Mouse (Mus musculus): ENCODE data around the gene Spats2l. TPM values are rescaled to one million over a fixed set of nuclear protein-coding genes. Genes with fewer than 3 reads are reported as not detected.

The Spats2l gene
- total and polyA plus RNA-seq, 3 experiments: 0.09 to 0.77 (median 0.34) TPM

- Histone ChIP-seq H3K79me2 (replicated peaks; ENCODE audit: control insufficient read depth, extremely low read depth, insufficient read depth, poor library complexity, severe bottlenecking) (no peaks in the 10 kb centered on the region), H3K4me1 (ENCODE audit: control insufficient read depth in 1 of 2, insufficient read depth in 2 of 2) (peaks cover 32 to 73% of the 10 kb centered on the region in 2 experiments), H3K36me3 (replicated peaks in 1 of 2; ENCODE audit: control insufficient read depth in 1 of 2, insufficient read depth in 1 of 2, low read length in 1 of 2) (no peaks in the 10 kb centered on the region), H3K4me2 (ENCODE audit: insufficient read depth, low read depth, poor library complexity, severe bottlenecking) (peak overlapping the region; percentile 91; the same call in 1 of the 2 replicates), H3K9me3 (replicated peaks; ENCODE audit: low read length) (no peaks in the 10 kb centered on the region), H3K9ac (ENCODE audit: insufficient read depth, low read depth) (0 out of 2 replicates have a peak overlapping the region, but pooled peaks have one; percentile 1), H3K27ac (ENCODE audit: insufficient read depth, low read depth) (no peak overlapping the region), H3K4me3 (replicated peaks in 1 of 3; ENCODE audit: low read depth in 2 of 3, low read length in 2 of 3, poor library complexity in 1 of 3) (no peak overlapping the region), H3K27me3 (replicated peaks) (no peaks in the 10 kb centered on the region)
- in situ Hi-C loops (cut with MboI; ENCODE audit: low pct_ligation_motif_present, low pct_unique_long_range_greater_than_20kb, low sequenced_read_pairs) (no loop called here), dilution Hi-C loops (cut with MboI; ENCODE audit: extremely low pct_ligation_motif_present, extremely low pct_unique_long_range_greater_than_20kb, low sequenced_read_pairs) (no loop called here)
- DNase-seq (ENCODE audit: extremely low read depth): no peak
- TF ChIP-seq TCF12 (IDR thresholded peaks at IDR 0.05; ENCODE audit: low read depth, low read length) (no peak; the same call in 1 of the 2 replicates), CHD2 (IDR thresholded peaks at IDR 0.05; ENCODE audit: low read length) (0 out of 2 replicates have a peak, but pooled peaks have one; percentile 39)
Observed at GRCm38 (mm10) chr1:57845054-57845722, 71.2 kb downstream of the Spats2l start.

GRCm38 (mm10) chr1:57846856-57847698, 73.1 kb downstream of the Spats2l start:
- in situ Hi-C loops (cut with MboI; ENCODE audit: low pct_ligation_motif_present, low pct_unique_long_range_greater_than_20kb, low sequenced_read_pairs) (no loop called here), dilution Hi-C loops (cut with MboI; ENCODE audit: extremely low pct_ligation_motif_present, extremely low pct_unique_long_range_greater_than_20kb, low sequenced_read_pairs) (no loop called here)
- Histone ChIP-seq H3K27me3 (replicated peaks) (no peaks in the 10 kb centered on the region), H3K79me2 (replicated peaks; ENCODE audit: control insufficient read depth, extremely low read depth, insufficient read depth, poor library complexity, severe bottlenecking) (no peaks in the 10 kb centered on the region), H3K27ac (ENCODE audit: insufficient read depth, low read depth) (no peak overlapping the region), H3K9me3 (replicated peaks; ENCODE audit: low read length) (no peaks in the 10 kb centered on the region), H3K36me3 (replicated peaks in 1 of 2; ENCODE audit: control insufficient read depth in 1 of 2, insufficient read depth in 1 of 2, low read length in 1 of 2) (no peaks in the 10 kb centered on the region), H3K9ac (ENCODE audit: insufficient read depth, low read depth) (no peak overlapping the region), H3K4me3 (replicated peaks in 1 of 3; ENCODE audit: low read depth in 2 of 3, low read length in 2 of 3, poor library complexity in 1 of 3) (peak overlapping the region in 1 of 3 experiments; percentile 26), H3K4me2 (ENCODE audit: insufficient read depth, low read depth, poor library complexity, severe bottlenecking) (no peak overlapping the region), H3K4me1 (ENCODE audit: control insufficient read depth in 1 of 2, insufficient read depth in 2 of 2) (peaks cover 35 to 74% of the 10 kb centered on the region in 2 experiments)
- DNase-seq (ENCODE audit: extremely low read depth): peak; percentile 25
- no peak for TF ChIP-seq MAZ (IDR thresholded peaks at IDR 0.05; ENCODE audit: low read depth, low read length)
- TF ChIP-seq POLR2AphosphoS2 (IDR thresholded peaks at IDR 0.05; ENCODE audit: low read depth, low read length): no peak
- TF ChIP-seq CHD1 (IDR thresholded peaks at IDR 0.05; ENCODE audit: low read depth, low read length): no peak
- no peak for TF ChIP-seq RCOR1 (conservative IDR thresholded peaks at IDR 0.05; ENCODE audit: low read depth, low read length)
- TF ChIP-seq NELFE (IDR thresholded peaks at IDR 0.05; ENCODE audit: low read depth, low read length): no peak
- no peak for TF ChIP-seq RAD21 (IDR thresholded peaks at IDR 0.05; ENCODE audit: low read depth, low read length)
- no peak for TF ChIP-seq SIN3A (IDR thresholded peaks at IDR 0.05; ENCODE audit: low read length)
- TF ChIP-seq MAFK (IDR thresholded peaks at IDR 0.05; ENCODE audit: insufficient replicate concordance, low read length): no peak
- TF ChIP-seq TCF12 (IDR thresholded peaks at IDR 0.05; ENCODE audit: low read depth, low read length): no peak
- no peak for TF ChIP-seq ZC3H11A (IDR thresholded peaks at IDR 0.05; ENCODE audit: low read depth, low read length)
- TF ChIP-seq MEF2A (IDR thresholded peaks at IDR 0.05; ENCODE audit: borderline replicate concordance, low read depth, low read length): no peak

Measured in CH12.LX (cell line).